Mouse (Mus musculus): ENCODE measurements around the gene Catsper3.

GRCm38 (mm10) chr13:55801246-55801645, 16.9 kb downstream of the Catsper3 start:
- TF ChIP-seq CTCF (IDR thresholded peaks at IDR 0.05; ENCODE audit: extremely low read depth, insufficient read length, insufficient replicate concordance, low read depth, low read length) (no peak), POLR2A (IDR thresholded peaks at IDR 0.05; ENCODE audit: low read depth, low read length) (no peak)

Measured in small intestine, adult 2 months (tissue).